ENCODE assay signal across 17 mouse cellular contexts in the genomic region with DNA sequence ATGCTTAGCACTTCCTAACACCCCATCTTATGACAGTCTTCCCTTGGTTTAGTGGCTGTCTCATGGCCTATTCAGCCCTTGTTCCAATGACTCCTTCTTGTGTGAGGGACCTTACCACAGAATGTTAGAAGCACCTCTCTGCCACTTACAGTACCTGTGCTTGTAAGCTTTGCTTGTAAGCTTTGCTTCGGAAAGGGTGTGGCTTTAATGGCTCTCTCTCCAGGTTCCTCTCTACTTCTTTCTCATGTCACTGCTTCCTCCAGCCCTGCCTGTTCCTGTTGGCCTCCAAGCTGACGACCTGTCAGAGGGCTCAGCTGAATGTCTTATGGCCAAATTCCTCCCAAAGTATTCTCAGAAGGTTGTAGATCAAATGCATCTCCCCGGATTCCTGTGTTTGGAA. TPM values are rescaled to one million over a fixed set of nuclear protein-coding genes. Genes with fewer than 3 reads are reported as not detected.
A peak's percentile ranks its signal among the peaks of the same experiment; 100 is the strongest.
DNase-seq lines count a peak whose midpoint lies in the region; ATAC-seq and TF ChIP-seq lines count a peak whose summit lies in the region.
"Had no signal": no experiment of that assay in that cellular context is flagged by ENCODE, and none has a peak within 500 bp of the region (broad histone marks: within the 10 kb centered on the region; RNA-seq: fewer than 3 reads in every experiment).

No protein-coding gene starts in this region.

- H3K4me3 ChIP-seq in liver, postnatal 0 days (ENCODE audit: low read depth, low read length), result no peak overlapping the region
- no peak overlapping the region for H3K4me3 ChIP-seq in liver, embryonic 11.5 days (ENCODE audit: low read depth, low read length)
- H3K4me3 ChIP-seq: embryonic facial prominence, embryonic 13.5 days; forebrain, embryonic 10.5 days; heart, embryonic 10.5 days; liver, embryonic 15.5 days had no signal

- TF ChIP-seq EP300 in liver, postnatal 0 days (IDR thresholded peaks at IDR 0.05; ENCODE audit: low read depth), result no peak

- no peaks in the 10 kb centered on the region for H3K36me3 ChIP-seq in liver, postnatal 0 days (replicated peaks; ENCODE audit: insufficient read depth, low read length)
- H3K36me3 ChIP-seq in liver, embryonic 11.5 days (ENCODE audit: control insufficient read depth, insufficient read depth, low read length), result no peaks in the 10 kb centered on the region
- H3K36me3 ChIP-seq: embryonic facial prominence, embryonic 13.5 days; forebrain, embryonic 10.5 days; heart, embryonic 10.5 days; liver, embryonic 15.5 days had no signal

- no peak overlapping the region for H3K4me2 ChIP-seq in liver, postnatal 0 days (ENCODE audit: low read depth, low read length)
- H3K4me2 ChIP-seq in liver, embryonic 11.5 days, result no peak overlapping the region
- H3K4me2 ChIP-seq: embryonic facial prominence, embryonic 13.5 days; liver, embryonic 15.5 days had no signal

- H3K27ac ChIP-seq in liver, postnatal 0 days (ENCODE audit: low read depth), result peak overlapping the region; percentile 79
- H3K27ac ChIP-seq in liver, embryonic 11.5 days (ENCODE audit: low read depth, low read length), result no peak overlapping the region
- H3K27ac ChIP-seq: forebrain, embryonic 10.5 days; heart, embryonic 10.5 days; liver, embryonic 15.5 days had no signal

- TF ChIP-seq CTCF in liver, postnatal 0 days (IDR thresholded peaks at IDR 0.05; ENCODE audit: low read depth), result no peak

- no peaks in the 10 kb centered on the region for H3K27me3 ChIP-seq in liver, postnatal 0 days (ENCODE audit: insufficient read depth, low read length)
- H3K27me3 ChIP-seq in liver, embryonic 11.5 days (replicated peaks; ENCODE audit: control insufficient read depth, insufficient read depth, low read length), result no peaks in the 10 kb centered on the region
- H3K27me3 ChIP-seq: CH12.LX; embryonic facial prominence, embryonic 13.5 days; liver, embryonic 15.5 days; Patski had no signal

- ATAC-seq in liver, postnatal 0 days, result no peak; the same call in 1 of the 2 replicates
- no peak for ATAC-seq in liver, embryonic 11.5 days (replicated peaks; ENCODE audit: low FRiP score)
- ATAC-seq in monocyte, adult 5-6 weeks (replicated peaks; ENCODE audit: insufficient number of reproducible peaks, low FRiP score, low TSS enrichment, poor library complexity, severe bottlenecking), result peak; percentile 60
- no peak for ATAC-seq in activated CD4-positive, CD25-positive, alpha-beta regulatory T cell, adult 4 months
- ATAC-seq: Patski had no signal

- no peak for DNase-seq in liver, postnatal 0 days
- no peak for DNase-seq in liver, embryonic 11.5 days (ENCODE audit: low spot score)
- DNase-seq in CD4-positive helper T cell, adult 2 months (ENCODE audit: low read depth, low spot score), result peak; percentile 54
- peak; percentile 30 for DNase-seq in ZHBTc4 (ENCODE audit: low read depth, low spot score)
- DNase-seq in embryo, embryonic 9.5 days (ENCODE audit: extremely low spot score), result no peak
- DNase-seq: adrenal gland, postnatal 14 days; cerebellum, postnatal 25 days; heart, postnatal 36 days; kidney, postnatal 14 days had no signal

- WGBS in liver, postnatal 0 days (ENCODE audit: insufficient replicate concordance), result 40% methylated on average over 3 of the region's 3 CpGs
- WGBS in liver, embryonic 11.5 days, result 44% methylated on average over 3 of the region's 3 CpGs

- peaks cover 3% of the 10 kb centered on the region; the same call in 1 of the 2 replicates for H3K4me1 ChIP-seq in liver, postnatal 0 days (ENCODE audit: insufficient read depth)
- no peaks in the 10 kb centered on the region for H3K4me1 ChIP-seq in liver, embryonic 11.5 days (replicated peaks; ENCODE audit: control insufficient read depth, insufficient read depth, low read length)
- H3K4me1 ChIP-seq: heart, embryonic 10.5 days; liver, embryonic 15.5 days had no signal

- H3K9me3 ChIP-seq in liver, postnatal 0 days (ENCODE audit: low read length), result no peaks in the 10 kb centered on the region
- H3K9me3 ChIP-seq in liver, embryonic 11.5 days (ENCODE audit: control insufficient read depth, low read length), result no peaks in the 10 kb centered on the region
- H3K9me3 ChIP-seq: embryonic facial prominence, embryonic 13.5 days; forebrain, embryonic 10.5 days; heart, embryonic 10.5 days; liver, embryonic 15.5 days had no signal

- H3K9ac ChIP-seq in liver, postnatal 0 days (replicated peaks), result no peak overlapping the region
- no peak overlapping the region for H3K9ac ChIP-seq in liver, embryonic 11.5 days (ENCODE audit: low read depth, low read length)
- H3K9ac ChIP-seq: embryonic facial prominence, embryonic 13.5 days; liver, embryonic 15.5 days had no signal

RNA-seq across cellular contexts. Expression of gene Sgk1, which starts 25.8 kb away (rescaled TPM):
- 20.6 and 21.7 TPM in 2 replicates for polyA plus RNA-seq in liver, postnatal 0 days (2015; fragmentation: Nextera tagmentation; extraction: Ambion mirVana)
- 20.2 and 21.2 TPM in 2 replicates for polyA plus RNA-seq in liver, embryonic 11.5 days (2014; fragmentation: Nextera tagmentation; extraction: Ambion mirVana)
- total RNA-seq in monocyte, adult 5-6 weeks (2017), result 323 to 475 TPM (median 431 TPM) in 3 replicates
- polyA plus RNA-seq in activated CD4-positive, CD25-positive, alpha-beta regulatory T cell, adult 4 months (2017; shearing (Covaris generic)), result 10 to 100 TPM; 34.8 to 57.5 TPM

Comparison
In these comparisons a context has a peak if more than half of its experiments do, and no peak if none do; other contexts are left out.
1. DNase-seq: peak in CD4-positive helper T cell, adult 2 months (single experiment) and ZHBTc4 (single experiment); none in liver, postnatal 0 days (single experiment), liver, embryonic 11.5 days (single experiment) and embryo, embryonic 9.5 days (single experiment).